Mouse (Mus musculus) ES-Bruce4 (cell line): ENCODE data around the gene Tmem139.

Experiments
- CTCF ChIP-seq: IDR thresholded peaks from one replicate; pipeline ENCODE4 v1.8.1; 2011; ENCODE audit warnings: low read depth, low read length
- EP300 ChIP-seq: IDR thresholded peaks from 2 replicates; pipeline ENCODE4 v1.6.1; 2011; ENCODE audit warnings: low read depth, low read length; ENCODE audit not compliant: insufficient read depth
- POLR2A ChIP-seq: IDR thresholded peaks from one replicate; pipeline ENCODE4 v1.8.1; 2011; ENCODE audit warnings: low read length; ENCODE audit not compliant: insufficient read depth

DNA sequence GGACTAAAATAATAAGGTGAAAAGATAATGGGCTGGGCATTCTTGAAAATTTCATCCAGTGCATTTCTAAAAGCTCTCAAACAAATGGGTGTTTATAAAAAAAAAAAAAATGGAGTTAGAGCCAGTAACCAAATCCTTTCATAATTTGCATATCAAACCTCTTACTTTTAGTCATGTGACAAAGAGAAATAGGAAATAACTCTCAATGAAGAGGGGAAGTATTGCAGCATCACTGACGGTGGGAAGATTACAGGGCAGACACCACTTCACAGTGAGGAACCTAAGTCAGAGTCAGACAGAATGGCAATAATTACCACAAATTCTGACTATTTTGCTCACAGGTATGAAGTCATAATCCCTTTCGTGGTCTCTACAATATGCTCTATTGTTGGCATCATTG lies 46.7 kb upstream of the Tmem139 start, which contains the start of gene Tas2r144:
- no peak for TF ChIP-seq POLR2A
- no peak for TF ChIP-seq CTCF
- TF ChIP-seq EP300, result no peak
